Mouse (Mus musculus) spleen, adult 2 months (tissue): ENCODE results near the gene Emcn.

ENCODE experiments used
- CTCF ChIP-seq: fragments of 200-500 bp; IDR thresholded peaks from 2 replicates; pipeline ENCODE4 v1.5.1; 2011; ENCODE audit warnings: mild to moderate bottlenecking, inconsistent platforms; ENCODE audit not compliant: insufficient read depth, insufficient read length, insufficient replicate concordance; ENCODE audit errors: extremely low read depth
- POLR2A ChIP-seq: fragments of 200-500 bp; IDR thresholded peaks from 2 replicates; pipeline ENCODE4 v1.6.1; 2011; ENCODE audit warnings: low read depth, low read length, inconsistent platforms

DNA sequence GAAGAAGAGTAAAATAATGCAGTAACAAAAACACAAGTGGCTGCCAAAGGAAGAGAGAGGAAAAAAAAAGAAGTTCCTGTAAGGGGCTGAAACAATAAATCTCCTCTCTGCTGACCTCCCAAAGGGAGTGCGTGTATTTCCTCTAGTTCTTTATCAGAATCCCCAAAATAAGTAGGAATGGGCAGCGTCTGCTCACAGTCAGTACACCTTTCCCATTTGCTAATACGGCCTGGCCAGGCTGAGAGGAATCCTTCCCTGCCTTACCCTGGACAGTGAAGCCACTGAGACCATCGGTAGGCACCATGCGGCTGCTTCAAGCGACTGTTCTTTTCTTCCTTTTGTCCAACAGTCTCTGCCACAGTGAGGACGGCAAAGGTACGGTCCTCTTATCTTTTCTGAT, at the start of gene Emcn:
- TF ChIP-seq CTCF = no peak
- no peak for TF ChIP-seq POLR2A
